Mouse (Mus musculus) CH12.LX (cell line): ENCODE measurements at regions not wholly inside any gene's neighbourhood (a gene's known extent, or its start where the extent isn't known, plus 50 kb on each side); places are given as distances from the start of the nearest gene placed in this dataset.

Experiments
- CTCF ChIP-seq, 2 experiments: IDR thresholded peaks in 1 of 2; conservative IDR thresholded peaks in 1 of 2; 2 replicates each; pipeline ENCODE4 v1.5.1; 2011 to 2012; ENCODE audit warnings: low read depth in 2 of 2, low read length in 2 of 2, improper control_type of control experiment in 1 of 2, inconsistent platforms in 1 of 2, mild to moderate bottlenecking in 1 of 2, moderate library complexity in 1 of 2
- MYC ChIP-seq: IDR thresholded peaks from 2 replicates; pipeline ENCODE4 v1.6.1; 2011; ENCODE audit warnings: low read depth, mild to moderate bottlenecking, improper control_type of control experiment, low read length
- POLR2A ChIP-seq: IDR thresholded peaks from 2 replicates; pipeline ENCODE4 v1.6.1; 2011; ENCODE audit warnings: low read depth, mild to moderate bottlenecking, improper control_type of control experiment, low read length
- TCF12 ChIP-seq: IDR thresholded peaks from 2 replicates; pipeline ENCODE4 v1.6.1; 2014; ENCODE audit warnings: low read depth, mild to moderate bottlenecking, inconsistent platforms, low read length, improper control_type of control experiment
- ZC3H11A ChIP-seq: IDR thresholded peaks from 2 replicates; pipeline ENCODE4 v1.6.1; 2012; ENCODE audit warnings: low read depth, mild to moderate bottlenecking, inconsistent platforms, low read length, improper control_type of control experiment

DNA sequence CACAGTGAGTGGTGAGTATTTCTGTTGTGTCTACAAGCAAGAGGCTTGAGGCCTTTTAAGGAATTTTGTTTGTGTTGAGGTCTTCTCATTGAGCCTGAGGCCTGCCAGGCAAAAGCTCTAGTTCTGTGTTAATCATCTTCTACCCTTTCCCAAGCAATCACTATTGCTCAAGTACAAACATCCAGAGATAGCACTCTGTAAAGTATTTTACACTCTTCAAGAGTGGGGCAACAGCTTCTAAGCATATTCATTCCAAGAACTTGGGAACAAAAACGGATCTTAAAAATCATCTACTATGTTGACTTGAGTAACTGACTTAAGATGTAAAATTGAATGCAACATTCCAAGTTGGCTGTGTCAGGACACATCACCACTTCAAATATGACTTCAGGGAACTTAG is 378.7 kb upstream of the Gm5148 start:
- TF ChIP-seq MYC (no peak), ZC3H11A (no peak), TCF12 (no peak), POLR2A (no peak), CTCF (conservative IDR thresholded peaks at IDR 0.05 in 1 of 2, IDR thresholded peaks at IDR 0.05 in 1 of 2; ENCODE audit: low read depth in 2 of 2, low read length in 2 of 2) (no peak)
